Mouse (Mus musculus): ENCODE data around the gene Dlg2.

DNA sequence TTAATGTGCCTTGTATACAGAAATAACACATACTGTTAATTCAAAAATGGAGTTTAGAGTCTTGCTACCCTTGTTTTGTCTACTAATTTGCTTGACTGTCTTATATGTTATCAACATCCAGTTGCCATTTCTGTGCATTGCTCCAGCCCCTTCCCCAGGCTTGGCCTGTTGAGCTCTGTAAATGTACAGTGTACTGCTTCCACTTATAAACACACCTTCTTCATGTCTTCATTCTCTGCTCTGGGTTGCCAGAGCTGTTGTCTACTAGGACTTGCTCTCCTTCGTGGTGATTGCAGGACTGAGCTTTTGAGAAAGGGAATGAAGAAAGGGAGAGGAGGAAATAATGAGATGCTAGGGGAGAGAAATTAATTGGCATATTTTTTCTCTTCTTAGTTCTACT, 227.5 kb downstream of the Dlg2 start:
- TF ChIP-seq CTCF (IDR thresholded peaks at IDR 0.05; ENCODE audit: insufficient read depth, low read length) (no peak), POLR2A (IDR thresholded peaks at IDR 0.05; ENCODE audit: borderline replicate concordance, extremely low read depth, low read depth, low read length) (no peak)
